Mouse (Mus musculus): ENCODE measurements around the gene Etv6. TPM values are rescaled to one million over a fixed set of nuclear protein-coding genes. Genes with fewer than 3 reads are reported as not detected.

Gene Etv6
- total and polyA plus RNA-seq, 3 experiments = 9.8 to 14.0 (median 11.4) TPM

DNA sequence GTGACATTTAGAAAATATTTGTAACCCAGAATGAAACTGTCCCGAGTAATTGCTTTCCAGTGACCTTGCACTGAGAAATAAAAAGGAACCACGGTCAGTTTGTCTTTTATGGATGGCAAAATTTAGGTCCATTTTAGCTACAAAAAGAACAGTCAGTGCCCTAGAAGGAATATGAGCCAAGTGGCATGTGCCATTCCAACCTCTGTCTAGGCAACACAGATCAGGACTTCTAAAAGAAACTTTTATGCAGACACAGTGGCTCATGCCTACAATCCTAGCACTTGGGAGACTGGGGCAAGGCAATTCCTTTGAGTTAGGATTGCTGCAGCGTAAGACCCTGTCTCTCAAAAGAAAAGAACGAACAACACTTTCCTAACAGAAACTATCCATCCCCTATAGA lies 208.6 kb downstream of the Etv6 start:
- Histone ChIP-seq H3K4me3 (no peak overlapping the region), H3K9ac (ENCODE audit: low read depth, low read length) (no peak overlapping the region), H3K27me3 (ENCODE audit: control insufficient read depth, insufficient read depth, low read length) (no peaks in the 10 kb centered on the region), H3K27ac (no peak overlapping the region), H3K79me2 (replicated peaks; ENCODE audit: control insufficient read depth, insufficient read depth, low read length) (no peaks in the 10 kb centered on the region), H3K36me3 (ENCODE audit: control insufficient read depth, insufficient read depth, low read length) (peaks cover 4% of the 10 kb centered on the region), H3K4me1 (ENCODE audit: control insufficient read depth, insufficient read depth, low read length) (peaks cover 13% of the 10 kb centered on the region)
- TF ChIP-seq EP300 (IDR thresholded peaks at IDR 0.05; ENCODE audit: insufficient read depth, low read depth, low read length) (no peak), POLR2A (IDR thresholded peaks at IDR 0.05; ENCODE audit: insufficient read depth, low read depth, low read length) (no peak), CTCF (IDR thresholded peaks at IDR 0.05) (no peak)
- DNase-seq = no peak
- intact Hi-C loops (cut with DNase I) = loop anchor here (5.0 kb wide), 3 partner anchors 52 to 282 kb away; no protein-coding TSS in a partner anchor
- WGBS = 69% methylated on average over 4 of the region's 4 CpGs

DNA sequence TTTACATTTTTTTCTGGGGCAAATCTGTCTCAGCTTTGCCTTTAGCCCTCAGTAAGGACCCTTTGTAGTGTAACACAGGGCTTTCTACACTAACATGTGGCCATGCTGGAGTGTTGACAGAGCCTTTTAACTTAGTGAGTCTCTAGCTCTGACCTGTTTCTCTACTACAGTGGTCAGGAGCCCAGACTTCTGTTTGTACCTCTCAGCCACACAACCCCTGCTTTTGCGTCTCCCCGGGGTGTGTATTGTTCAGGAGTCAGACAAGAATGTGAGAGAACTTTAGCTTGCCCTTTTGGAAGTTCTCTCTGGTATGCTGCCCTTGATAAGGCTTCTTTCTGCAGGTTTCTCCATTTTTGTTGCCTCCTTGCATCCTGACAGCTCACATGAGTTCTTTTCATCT lies 210.6 kb downstream of the Etv6 start:
- Histone ChIP-seq H3K27me3 (ENCODE audit: control insufficient read depth, insufficient read depth, low read length) (no peaks in the 10 kb centered on the region), H3K79me2 (replicated peaks; ENCODE audit: control insufficient read depth, insufficient read depth, low read length) (no peaks in the 10 kb centered on the region), H3K36me3 (ENCODE audit: control insufficient read depth, insufficient read depth, low read length) (peaks cover 4% of the 10 kb centered on the region), H3K27ac (no peak overlapping the region), H3K4me3 (no peak overlapping the region), H3K4me1 (ENCODE audit: control insufficient read depth, insufficient read depth, low read length) (peaks cover 13% of the 10 kb centered on the region), H3K9ac (ENCODE audit: low read depth, low read length) (no peak overlapping the region)
- 40% methylated on average over 2 of the region's 2 CpGs for WGBS
- DNase-seq = no peak
- intact Hi-C loops (cut with DNase I) = no loop called here
- no peak for TF ChIP-seq EP300 (IDR thresholded peaks at IDR 0.05; ENCODE audit: insufficient read depth, low read depth, low read length)
- no peak for TF ChIP-seq POLR2A (IDR thresholded peaks at IDR 0.05; ENCODE audit: insufficient read depth, low read depth, low read length)
- TF ChIP-seq CTCF (IDR thresholded peaks at IDR 0.05) = no peak

DNA sequence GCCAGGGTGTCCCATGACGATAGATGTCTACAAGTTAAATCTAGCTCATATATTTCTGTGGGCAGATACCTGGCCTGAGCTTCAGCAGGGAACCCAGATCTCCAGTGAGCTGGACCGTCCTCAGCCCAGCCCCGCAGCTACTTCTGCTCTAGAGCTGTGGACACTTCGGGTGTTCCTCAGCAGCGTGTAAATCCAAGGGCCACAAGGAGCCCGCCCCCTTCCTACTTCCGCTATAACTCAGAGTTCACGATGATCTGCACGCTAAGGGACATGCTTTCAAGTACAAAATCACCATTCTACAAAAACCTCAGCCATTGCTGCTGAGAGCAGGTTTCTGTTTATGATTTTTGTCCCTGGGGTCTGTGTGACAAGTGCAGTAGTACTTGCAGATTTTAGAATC lies 211.8 kb downstream of the Etv6 start:
- peaks cover 4% of the 10 kb centered on the region for H3K36me3 ChIP-seq (ENCODE audit: control insufficient read depth, insufficient read depth, low read length)
- H3K9ac ChIP-seq (ENCODE audit: low read depth, low read length) = no peak overlapping the region
- 93% methylated on average over 9 of the region's 9 CpGs for WGBS
- TF ChIP-seq CTCF (IDR thresholded peaks at IDR 0.05) = no peak
- no peak for DNase-seq
- H3K27ac ChIP-seq = no peak overlapping the region
- H3K79me2 ChIP-seq (replicated peaks; ENCODE audit: control insufficient read depth, insufficient read depth, low read length) = no peaks in the 10 kb centered on the region
- H3K4me1 ChIP-seq (ENCODE audit: control insufficient read depth, insufficient read depth, low read length) = peaks cover 13% of the 10 kb centered on the region
- intact Hi-C loops (cut with DNase I) = no loop called here
- no peak overlapping the region for H3K4me3 ChIP-seq
- no peaks in the 10 kb centered on the region for H3K27me3 ChIP-seq (ENCODE audit: control insufficient read depth, insufficient read depth, low read length)

DNA sequence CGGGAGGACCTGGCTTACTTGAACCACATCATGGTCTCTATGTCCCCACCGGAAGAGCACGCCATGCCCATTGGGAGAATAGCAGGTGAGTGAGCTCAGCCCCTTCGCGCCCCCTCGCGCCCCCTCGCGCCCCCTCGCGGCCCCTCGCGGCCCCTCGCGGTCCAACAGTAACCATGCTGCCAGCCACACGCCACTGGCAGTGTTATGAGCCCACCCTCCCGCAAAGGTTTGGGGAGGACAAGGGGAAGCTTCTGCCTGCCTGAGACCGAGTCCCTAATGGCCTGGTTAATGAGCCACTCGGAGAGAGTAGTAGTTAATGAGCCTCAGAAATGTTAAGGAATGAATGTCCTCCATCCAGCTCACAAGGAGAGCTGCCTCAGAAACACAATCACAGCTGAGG lies 213.2 kb downstream of the Etv6 start:
- Histone ChIP-seq H3K4me1 (ENCODE audit: control insufficient read depth, insufficient read depth, low read length) (peaks cover 2% of the 10 kb centered on the region), H3K9ac (ENCODE audit: low read depth, low read length) (no peak overlapping the region), H3K36me3 (ENCODE audit: control insufficient read depth, insufficient read depth, low read length) (no peaks in the 10 kb centered on the region; the same call in none of the 2 replicates), H3K27me3 (ENCODE audit: control insufficient read depth, insufficient read depth, low read length) (no peaks in the 10 kb centered on the region), H3K79me2 (replicated peaks; ENCODE audit: control insufficient read depth, insufficient read depth, low read length) (no peaks in the 10 kb centered on the region; the same call in 1 of the 2 replicates), H3K27ac (no peak overlapping the region), H3K4me3 (no peak overlapping the region)
- no peak for DNase-seq
- intact Hi-C loops (cut with DNase I) = no loop called here
- no peak for TF ChIP-seq POLR2A (IDR thresholded peaks at IDR 0.05; ENCODE audit: insufficient read depth, low read depth, low read length)
- TF ChIP-seq EP300 (IDR thresholded peaks at IDR 0.05; ENCODE audit: insufficient read depth, low read depth, low read length) = no peak
- TF ChIP-seq CTCF (IDR thresholded peaks at IDR 0.05) = no peak
- WGBS = 93% methylated on average over 19 of the region's 19 CpGs

DNA sequence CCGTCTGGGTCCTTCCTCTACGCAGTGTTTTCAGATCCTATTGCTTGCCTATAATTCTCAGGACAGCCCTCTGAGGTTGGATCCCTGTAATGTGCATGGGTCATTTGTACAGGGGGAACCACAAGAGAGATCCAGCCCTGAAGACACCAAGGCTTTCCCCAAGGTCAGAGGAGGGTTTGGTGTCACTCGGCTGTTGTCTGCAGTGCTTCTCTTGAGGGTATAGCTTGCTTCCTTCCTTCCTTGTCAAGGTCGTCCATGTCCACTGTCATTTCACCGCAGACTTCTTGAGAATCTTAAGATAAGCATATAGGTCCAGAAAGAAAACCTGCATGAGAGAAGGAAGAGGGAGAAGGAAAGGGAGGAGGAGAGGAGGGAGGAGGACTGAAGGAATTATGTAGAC lies 215.3 kb downstream of the Etv6 start:
- intact Hi-C loops (cut with DNase I) = loop anchor here (10.0 kb wide), 1 partner anchor 114 kb away; no protein-coding TSS in a partner anchor
- Histone ChIP-seq H3K27ac (no peak overlapping the region), H3K4me1 (ENCODE audit: control insufficient read depth, insufficient read depth, low read length) (peaks cover under 1% of the 10 kb centered on the region), H3K79me2 (replicated peaks; ENCODE audit: control insufficient read depth, insufficient read depth, low read length) (no peaks in the 10 kb centered on the region; the same call in 1 of the 2 replicates), H3K4me3 (no peak overlapping the region), H3K36me3 (ENCODE audit: control insufficient read depth, insufficient read depth, low read length) (no peaks in the 10 kb centered on the region), H3K27me3 (ENCODE audit: control insufficient read depth, insufficient read depth, low read length) (no peaks in the 10 kb centered on the region), H3K9ac (ENCODE audit: low read depth, low read length) (no peak overlapping the region)
- no peak for DNase-seq
- TF ChIP-seq EP300 (IDR thresholded peaks at IDR 0.05; ENCODE audit: insufficient read depth, low read depth, low read length) (no peak), POLR2A (IDR thresholded peaks at IDR 0.05; ENCODE audit: insufficient read depth, low read depth, low read length) (no peak), CTCF (IDR thresholded peaks at IDR 0.05) (no peak)
- WGBS = 45% methylated on average over 5 of the region's 5 CpGs

DNA sequence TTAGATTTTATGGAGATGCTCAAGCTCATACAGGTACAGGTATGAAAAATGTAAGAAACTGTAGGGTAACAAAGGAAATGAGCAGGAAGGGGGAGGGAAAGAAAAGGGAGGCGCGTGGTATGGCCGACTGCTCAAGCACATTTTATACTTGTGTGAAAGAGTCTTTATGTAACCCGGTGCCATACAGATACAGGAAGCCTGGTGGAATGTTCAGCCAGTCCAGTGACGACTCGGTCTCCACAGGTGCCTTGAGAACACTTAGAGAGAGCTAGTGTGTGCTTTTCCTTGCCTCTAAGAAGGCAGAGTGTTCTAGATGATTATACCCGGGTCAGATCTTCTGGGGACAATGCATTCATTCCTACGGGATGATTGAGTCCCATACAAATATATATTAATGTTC lies 215.9 kb downstream of the Etv6 start:
- 76% methylated on average over 8 of the region's 8 CpGs for WGBS
- intact Hi-C loops (cut with DNase I) = loop anchor here (10.0 kb wide), 1 partner anchor 113 kb away; no protein-coding TSS in a partner anchor
- no peaks in the 10 kb centered on the region for H3K36me3 ChIP-seq (ENCODE audit: control insufficient read depth, insufficient read depth, low read length)
- H3K27me3 ChIP-seq (ENCODE audit: control insufficient read depth, insufficient read depth, low read length) = no peaks in the 10 kb centered on the region
- H3K79me2 ChIP-seq (replicated peaks; ENCODE audit: control insufficient read depth, insufficient read depth, low read length) = no peaks in the 10 kb centered on the region; the same call in 1 of the 2 replicates
- H3K4me1 ChIP-seq (ENCODE audit: control insufficient read depth, insufficient read depth, low read length) = peaks cover 3% of the 10 kb centered on the region
- no peak for DNase-seq
- H3K27ac ChIP-seq = no peak overlapping the region
- H3K4me3 ChIP-seq = no peak overlapping the region
- H3K9ac ChIP-seq (ENCODE audit: low read depth, low read length) = no peak overlapping the region
- TF ChIP-seq CTCF (IDR thresholded peaks at IDR 0.05) (no peak), EP300 (IDR thresholded peaks at IDR 0.05; ENCODE audit: insufficient read depth, low read depth, low read length) (no peak), POLR2A (IDR thresholded peaks at IDR 0.05; ENCODE audit: insufficient read depth, low read depth, low read length) (no peak)

Measured in heart, adult 2 months (tissue).